Mouse (Mus musculus) neural tube, embryonic 15.5 days (tissue): ENCODE measurements around the gene Mtfr1l. TPM values are rescaled to one million over a fixed set of nuclear protein-coding genes. Genes with fewer than 3 reads are reported as not detected.
A peak's percentile ranks its signal among the peaks of the same experiment; 100 is the strongest.

ENCODE experiments used
- ATAC-seq: fragments of 200-750 bp; cut with Nextera tagmentation; 2 replicates; pipeline ENCODE4 v1.8.0; 2017; ENCODE audit warnings: mild to moderate bottlenecking, moderate TSS enrichment, moderate library complexity; ENCODE audit not compliant: low FRiP score
- H3K27ac ChIP-seq: fragments of 300-500 bp; sonication (generic); replicated peaks from 2 replicates; pipeline ENCODE4 v1.5.1; 2015; ENCODE audit warnings: mild to moderate bottlenecking, inconsistent platforms
- H3K27me3 ChIP-seq: fragments of 300-500 bp; sonication (generic); replicated peaks from 2 replicates; pipeline ENCODE4 v1.6.1; 2015; ENCODE audit warnings: inconsistent platforms
- H3K36me3 ChIP-seq: fragments of 300-500 bp; sonication (generic); 2 replicates; pipeline ENCODE4 v1.6.1; 2015; ENCODE audit warnings: inconsistent platforms
- H3K4me1 ChIP-seq: fragments of 300-500 bp; sonication (generic); 2 replicates; pipeline ENCODE4 v1.6.1; 2015; ENCODE audit warnings: inconsistent platforms
- H3K4me2 ChIP-seq: fragments of 300-500 bp; sonication (generic); 2 replicates; pipeline ENCODE4 v1.6.1; 2015; ENCODE audit warnings: inconsistent platforms, mild to moderate bottlenecking, moderate library complexity
- H3K4me3 ChIP-seq: fragments of 300-500 bp; sonication (generic); replicated peaks from 2 replicates; pipeline ENCODE4 v1.5.1; 2015; ENCODE audit warnings: mild to moderate bottlenecking, inconsistent platforms
- H3K9ac ChIP-seq: fragments of 300-500 bp; sonication (generic); replicated peaks from 2 replicates; pipeline ENCODE4 v1.6.1; 2015; ENCODE audit warnings: mild to moderate bottlenecking, inconsistent platforms
- H3K9me3 ChIP-seq: fragments of 300-500 bp; sonication (generic); replicated peaks from 2 replicates; pipeline ENCODE4 v1.6.1; 2016; ENCODE audit warnings: inconsistent platforms
- WGBS: fragments of 180-500 bp; shearing (Covaris S2); methylation state at CpG from one replicate; pipeline ENCODE4 v1.1.7; 2015; ENCODE audit warnings: mixed read lengths; 5-methylcytosine and 5-hydroxymethylcytosine counted together
- polyA plus RNA-seq: library from polyadenylated mRNA; unstranded; fragments of >200 nt; fragmentation: Nextera tagmentation; extraction: Ambion mirVana; gene quantifications from 2 replicates; pipeline ENCODE4 v1.2.1, GENCODE M21; 2015

Mtfr1l gene
- polyA plus RNA-seq, 1 experiment from 2014 or later, result 177 TPM

GRCm38 (mm10) chr4:134555956-134556580 is 20.9 kb upstream of the Mtfr1l start:
- no peak overlapping the region for H3K27ac ChIP-seq
- no peak overlapping the region for H3K4me2 ChIP-seq
- no peaks in the 10 kb centered on the region for H3K9me3 ChIP-seq
- no peak overlapping the region for H3K4me3 ChIP-seq
- peaks cover 27% of the 10 kb centered on the region for H3K4me1 ChIP-seq
- ATAC-seq, result no peak
- H3K27me3 ChIP-seq, result no peaks in the 10 kb centered on the region
- H3K9ac ChIP-seq, result no peak overlapping the region
- H3K36me3 ChIP-seq, result no peaks in the 10 kb centered on the region
- 54% methylated on average over 8 of the region's 8 CpGs for WGBS

DNA sequence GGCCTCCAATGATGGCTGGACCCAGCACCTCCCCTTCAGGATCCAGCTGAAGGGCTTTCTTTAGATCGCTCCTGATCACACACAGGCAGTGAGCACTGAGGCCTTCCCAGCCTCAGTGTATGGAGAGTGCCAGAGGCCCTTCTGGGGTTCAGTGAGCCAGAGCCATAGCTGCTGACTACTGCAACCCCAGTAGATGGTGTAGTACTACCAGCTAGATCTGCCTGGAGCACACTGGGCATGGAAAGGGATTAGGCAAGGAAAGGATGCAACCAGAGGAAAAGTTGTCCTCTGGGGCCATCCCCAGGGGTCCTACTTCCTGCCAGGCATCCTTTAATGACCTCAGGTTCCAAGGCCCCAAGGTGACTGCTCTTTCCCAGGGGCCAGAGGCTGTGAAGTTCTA is 18.4 kb upstream of the Mtfr1l start:
- H3K36me3 ChIP-seq, result peaks cover 13% of the 10 kb centered on the region
- no peak overlapping the region for H3K27ac ChIP-seq
- no peak for ATAC-seq
- H3K9ac ChIP-seq, result no peak overlapping the region
- no peak overlapping the region for H3K4me2 ChIP-seq
- H3K27me3 ChIP-seq, result no peaks in the 10 kb centered on the region
- WGBS, result 78% methylated on average over 1 of the region's 1 CpGs
- H3K4me1 ChIP-seq, result peaks cover 38% of the 10 kb centered on the region
- no peak overlapping the region for H3K4me3 ChIP-seq
- no peaks in the 10 kb centered on the region for H3K9me3 ChIP-seq

DNA sequence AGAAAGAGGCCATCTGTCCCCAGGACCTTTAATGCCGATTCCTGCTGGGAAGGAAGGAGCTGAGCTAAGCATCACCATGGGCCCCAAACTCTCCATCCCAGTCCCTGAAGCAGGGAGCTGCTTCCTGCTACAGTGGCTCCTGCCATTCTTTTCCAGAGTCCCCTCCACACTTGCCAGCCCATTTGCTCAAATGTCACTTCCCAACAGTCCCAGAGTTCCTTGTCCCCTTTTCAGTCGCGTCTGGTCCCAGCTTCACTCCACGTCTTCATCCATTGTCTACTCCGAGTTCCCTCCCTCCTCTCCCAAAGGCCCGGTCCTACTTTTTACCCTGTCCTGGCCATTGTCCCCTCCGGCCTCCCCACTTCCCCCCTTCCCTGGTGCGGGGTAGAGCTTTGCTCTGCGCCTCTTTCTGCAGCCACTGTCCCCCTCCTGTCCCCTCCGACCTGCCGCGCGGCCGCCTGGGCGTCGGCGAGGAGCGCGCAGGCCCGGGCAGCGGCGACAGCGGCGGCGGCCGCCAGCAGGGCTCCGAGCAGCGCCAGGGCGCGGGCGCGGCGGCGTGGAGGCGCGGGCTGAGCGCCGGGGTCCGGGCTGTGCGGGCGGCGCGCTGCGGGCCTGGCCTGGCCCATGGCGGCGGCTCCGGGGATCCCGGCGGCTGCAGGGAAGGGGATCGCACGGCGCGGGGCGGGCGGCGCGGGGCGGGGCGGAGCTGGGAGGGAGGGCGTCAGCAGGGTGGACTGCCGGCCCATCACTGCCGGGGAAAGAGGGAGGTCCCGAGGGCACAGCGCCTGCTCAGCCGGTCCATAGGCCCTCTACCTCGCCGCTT is 16.5 kb upstream of the Mtfr1l start, which contains the start of gene Selenon:
Gene Selenon, minus strand, starts transcription at position 673 of the 823 bp plus-strand sequence.
- Histone ChIP-seq H3K36me3 (peaks cover 13% of the 10 kb centered on the region), H3K27me3 (no peaks in the 10 kb centered on the region), H3K27ac (peak within 1 kb of the TSS; percentile 86), H3K9ac (peak within 1 kb of the TSS; percentile 90), H3K4me3 (peak within 1 kb of the TSS; percentile 54), H3K4me1 (peaks cover 41% of the 10 kb centered on the region), H3K9me3 (no peaks in the 10 kb centered on the region), H3K4me2 (peak within 1 kb of the TSS; percentile 61)
- WGBS, result 3% methylated on average over 65 of the region's 67 CpGs
- ATAC-seq, result peak; percentile 80

- Histone ChIP-seq H3K4me1 (peaks cover 42% of the 10 kb centered on the region), H3K36me3 (peaks cover 23% of the 10 kb centered on the region), H3K27ac (no peak overlapping the region), H3K27me3 (no peaks in the 10 kb centered on the region), H3K4me3 (no peak overlapping the region), H3K4me2 (no peak overlapping the region), H3K9me3 (no peaks in the 10 kb centered on the region), H3K9ac (no peak overlapping the region)
- 99% methylated on average over 8 of the region's 8 CpGs for WGBS
- no peak for ATAC-seq
These were observed 14.7 kb upstream of the Mtfr1l start for GRCm38 (mm10) chr4:134549899-134550298.

GRCm38 (mm10) chr4:134548169-134548938 is 13.2 kb upstream of the Mtfr1l start:
- H3K9ac ChIP-seq, result no peak overlapping the region
- WGBS, result 74% methylated on average over 18 of the region's 18 CpGs
- H3K4me3 ChIP-seq, result no peak overlapping the region
- H3K4me2 ChIP-seq, result no peak overlapping the region
- no peak overlapping the region for H3K27ac ChIP-seq
- no peak for ATAC-seq
- H3K9me3 ChIP-seq, result no peaks in the 10 kb centered on the region
- H3K4me1 ChIP-seq, result peaks cover 42% of the 10 kb centered on the region
- H3K27me3 ChIP-seq, result no peaks in the 10 kb centered on the region
- H3K36me3 ChIP-seq, result peaks cover 36% of the 10 kb centered on the region

GRCm38 (mm10) chr4:134546814-134547705 is 11.9 kb upstream of the Mtfr1l start:
- peaks cover 48% of the 10 kb centered on the region for H3K36me3 ChIP-seq
- H3K27ac ChIP-seq, result no peak overlapping the region
- ATAC-seq, result no peak
- H3K9me3 ChIP-seq, result no peaks in the 10 kb centered on the region
- H3K4me2 ChIP-seq, result 0 out of 2 replicates have a peak overlapping the region, but pooled peaks have one; percentile 5
- no peak overlapping the region; the same call in 1 of the 2 replicates for H3K9ac ChIP-seq
- no peak overlapping the region for H3K4me3 ChIP-seq
- H3K4me1 ChIP-seq, result peaks cover 36% of the 10 kb centered on the region
- WGBS, result 66% methylated on average over 9 of the region's 9 CpGs
- no peaks in the 10 kb centered on the region for H3K27me3 ChIP-seq

GRCm38 (mm10) chr4:134543261-134543660 is 8.1 kb upstream of the Mtfr1l start:
- Histone ChIP-seq H3K4me3 (no peak overlapping the region), H3K9me3 (no peaks in the 10 kb centered on the region), H3K4me2 (no peak overlapping the region), H3K36me3 (peaks cover 64% of the 10 kb centered on the region), H3K27ac (no peak overlapping the region), H3K4me1 (peaks cover 16% of the 10 kb centered on the region), H3K9ac (no peak overlapping the region), H3K27me3 (no peaks in the 10 kb centered on the region)
- WGBS, result 6% methylated on average over 5 of the region's 5 CpGs
- ATAC-seq, result peak; percentile 57

GRCm38 (mm10) chr4:134542726-134543125 is 7.5 kb upstream of the Mtfr1l start:
- 95% methylated on average over 9 of the region's 9 CpGs for WGBS

DNA sequence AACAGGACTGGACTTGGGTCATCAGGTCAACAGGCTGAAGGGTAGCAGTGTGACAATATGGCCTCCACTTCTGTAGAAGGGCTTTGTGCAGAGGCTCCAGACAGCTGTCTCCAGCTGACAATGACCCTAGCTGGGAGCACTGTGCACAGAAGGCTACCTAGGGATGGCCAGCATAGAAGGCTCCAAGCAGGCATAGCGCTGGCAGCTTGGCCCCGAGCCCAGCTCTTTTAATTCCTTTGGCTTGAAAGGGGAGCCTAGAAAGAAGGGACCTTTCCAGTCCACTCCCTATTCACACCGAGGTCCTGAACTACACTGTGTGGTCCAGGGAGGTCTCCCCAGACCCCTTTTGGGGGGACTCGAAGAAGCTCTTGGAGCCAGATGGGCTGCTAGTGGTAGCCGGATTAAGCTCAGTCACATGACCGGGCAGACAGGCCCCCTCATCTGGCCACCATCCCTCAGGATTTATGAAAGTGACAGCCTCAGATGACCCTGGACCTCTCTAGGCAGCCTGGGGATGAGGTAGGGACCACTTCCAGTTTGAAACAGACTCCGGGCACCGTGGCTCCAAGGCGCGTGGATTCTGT is 3.9 kb upstream of the Mtfr1l start:
- no peak for ATAC-seq
- Histone ChIP-seq H3K4me1 (peaks cover 12% of the 10 kb centered on the region), H3K4me2 (no peak overlapping the region), H3K27me3 (no peaks in the 10 kb centered on the region), H3K4me3 (no peak overlapping the region), H3K27ac (no peak overlapping the region), H3K9me3 (no peaks in the 10 kb centered on the region), H3K9ac (no peak overlapping the region), H3K36me3 (peaks cover 49% of the 10 kb centered on the region)
- 82% methylated on average over 10 of the region's 10 CpGs for WGBS

More at GRCm38 (mm10) chr4:134542726-134543125, 7.5 kb upstream of the Mtfr1l start:
- Histone ChIP-seq H3K27me3 (no peaks in the 10 kb centered on the region), H3K9me3 (no peaks in the 10 kb centered on the region), H3K36me3 (peaks cover 66% of the 10 kb centered on the region), H3K9ac (no peak overlapping the region), H3K4me2 (no peak overlapping the region), H3K27ac (no peak overlapping the region), H3K4me3 (no peak overlapping the region), H3K4me1 (peaks cover 11% of the 10 kb centered on the region)
- no peak for ATAC-seq

- H3K4me2 ChIP-seq, result peak overlapping the region; percentile 95
- H3K4me3 ChIP-seq, result peak overlapping the region; percentile 99
- H3K9me3 ChIP-seq, result no peaks in the 10 kb centered on the region
- H3K4me1 ChIP-seq, result peaks cover 32% of the 10 kb centered on the region
- H3K27me3 ChIP-seq, result no peaks in the 10 kb centered on the region
- peak; percentile 36; the same call in 1 of the 2 replicates for ATAC-seq
- WGBS, result 4% methylated on average over 8 of the region's 8 CpGs
- H3K27ac ChIP-seq, result peak overlapping the region; percentile 80
- peak overlapping the region; percentile 80 for H3K9ac ChIP-seq
- peaks cover 34% of the 10 kb centered on the region for H3K36me3 ChIP-seq
These were observed 582 bp upstream of the Mtfr1l start for GRCm38 (mm10) chr4:134535787-134536151.
